Comparison of ENCODE assay signal across 8 mouse cellular contexts in the genomic region with DNA sequence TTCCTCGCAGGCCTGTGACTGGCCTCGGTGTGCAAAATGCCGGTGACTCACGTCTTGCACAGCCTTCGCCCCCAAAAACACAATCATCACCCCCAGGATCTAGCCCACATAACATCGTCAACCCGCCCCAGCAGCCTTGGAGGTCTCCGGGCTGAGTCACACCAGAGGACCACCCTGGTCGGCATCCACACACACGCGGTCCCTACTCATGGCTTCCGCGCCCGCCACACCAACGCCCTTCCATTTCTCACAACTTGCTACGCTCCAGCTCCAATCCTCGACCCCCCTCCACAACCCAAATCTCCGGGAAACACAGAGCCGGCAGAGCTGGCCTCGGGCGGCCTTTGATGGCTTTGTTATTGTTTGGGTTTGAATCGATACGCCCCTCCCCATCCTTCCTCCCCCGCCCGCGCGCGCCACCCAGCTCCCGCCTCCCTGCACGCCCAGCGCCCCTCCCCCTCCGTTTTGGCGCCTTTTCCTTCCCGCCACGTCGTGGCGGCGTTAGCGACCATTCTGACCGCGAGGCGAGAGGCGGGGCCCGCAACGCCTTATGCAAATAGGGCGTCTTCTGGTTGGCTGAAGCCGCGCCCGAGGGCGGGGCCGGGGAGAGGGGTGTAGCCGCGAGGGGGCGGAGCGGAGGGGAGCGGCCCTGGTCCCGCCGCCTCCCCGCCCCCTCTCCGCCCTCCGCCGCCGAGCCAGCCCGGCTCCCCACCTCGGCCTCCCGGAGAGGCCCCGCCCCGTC. TPM values are rescaled to one million over a fixed set of nuclear protein-coding genes. Genes with fewer than 3 reads are reported as not detected.
DNase-seq lines count a peak whose midpoint lies in the region; ATAC-seq lines count a peak whose summit lies in the region.

No protein-coding gene starts in this region.

- DNase-seq in CD8-positive naive resting alpha-beta T cell, adult 2 months (ENCODE audit: low read depth in 2 of 2, low spot score in 2 of 2): peak; percentile 94
- DNase-seq in c-Kit-positive CD71-negative TER-119-negative erythroid progenitor cells, embryonic 14.5 days (ENCODE audit: low read depth): peak; percentile 99
- peak; percentile 100 for DNase-seq in forebrain, embryonic 10.5 days (ENCODE audit: extremely low spot score, low spot score)
- peak; percentile 99 for DNase-seq in kidney, postnatal 36 days
- DNase-seq in telencephalon, adult 2 months (ENCODE audit: low read depth, low spot score): peak; percentile 95

- peak overlapping the region; percentile 98 for H3K4me3 ChIP-seq in forebrain, embryonic 10.5 days
- H3K4me3 ChIP-seq in heart, embryonic 16.5 days (ENCODE audit: low read length): peak overlapping the region; percentile 97
- peak overlapping the region; percentile 99 for H3K4me3 ChIP-seq in liver, embryonic 15.5 days (replicated peaks)
- H3K4me3 ChIP-seq in neural tube, embryonic 12.5 days: peak overlapping the region; percentile 92

- H3K4me1 ChIP-seq in forebrain, embryonic 10.5 days: peaks cover 58% of the 10 kb centered on the region
- peaks cover 16% of the 10 kb centered on the region for H3K4me1 ChIP-seq in heart, embryonic 16.5 days (ENCODE audit: control insufficient read depth, insufficient read depth, low read length)
- peaks cover 64% of the 10 kb centered on the region for H3K4me1 ChIP-seq in liver, embryonic 15.5 days (replicated peaks)
- peaks cover 22% of the 10 kb centered on the region for H3K4me1 ChIP-seq in neural tube, embryonic 12.5 days

- under 1% methylated on average over 54 of the region's 68 CpGs for WGBS in forebrain, embryonic 10.5 days
- WGBS in heart, embryonic 16.5 days: under 1% methylated on average over 49 of the region's 68 CpGs
- WGBS in liver, embryonic 15.5 days (ENCODE audit: insufficient replicate concordance): 1% methylated on average over 60 of the region's 68 CpGs
- under 1% methylated on average over 62 of the region's 68 CpGs for WGBS in neural tube, embryonic 12.5 days

- peak overlapping the region; percentile 75 for H3K4me2 ChIP-seq in heart, embryonic 16.5 days (ENCODE audit: low read depth, low read length)
- peak overlapping the region; percentile 91 for H3K4me2 ChIP-seq in liver, embryonic 15.5 days
- H3K4me2 ChIP-seq in neural tube, embryonic 12.5 days (replicated peaks): peak overlapping the region; percentile 91

- H3K36me3 ChIP-seq in forebrain, embryonic 10.5 days (replicated peaks): peaks cover 22% of the 10 kb centered on the region
- peaks cover 8% of the 10 kb centered on the region for H3K36me3 ChIP-seq in heart, embryonic 16.5 days (ENCODE audit: control insufficient read depth, insufficient read depth)
- H3K36me3 ChIP-seq in liver, embryonic 15.5 days (replicated peaks): peaks cover 37% of the 10 kb centered on the region
- peaks cover 16% of the 10 kb centered on the region for H3K36me3 ChIP-seq in neural tube, embryonic 12.5 days

- peak overlapping the region; percentile 97 for H3K27ac ChIP-seq in forebrain, embryonic 10.5 days
- peak overlapping the region; percentile 80 for H3K27ac ChIP-seq in heart, embryonic 16.5 days (ENCODE audit: low read length)
- H3K27ac ChIP-seq in liver, embryonic 15.5 days (replicated peaks): peak overlapping the region; percentile 99
- H3K27ac ChIP-seq in neural tube, embryonic 12.5 days: peak overlapping the region; percentile 89

- no peaks in the 10 kb centered on the region for H3K9me3 ChIP-seq in forebrain, embryonic 10.5 days
- no peaks in the 10 kb centered on the region for H3K9me3 ChIP-seq in heart, embryonic 16.5 days (replicated peaks; ENCODE audit: control insufficient read depth, low read length)
- no peaks in the 10 kb centered on the region for H3K9me3 ChIP-seq in liver, embryonic 15.5 days (replicated peaks)
- H3K9me3 ChIP-seq in neural tube, embryonic 12.5 days: no peaks in the 10 kb centered on the region

- H3K9ac ChIP-seq in heart, embryonic 16.5 days (ENCODE audit: low read length): peak overlapping the region; percentile 77
- H3K9ac ChIP-seq in liver, embryonic 15.5 days: peak overlapping the region; percentile 89
- H3K9ac ChIP-seq in neural tube, embryonic 12.5 days: peak overlapping the region; percentile 91

- ATAC-seq in heart, embryonic 16.5 days (replicated peaks; ENCODE audit: extremely low read depth, insufficient read depth, low FRiP score): peak; percentile 92
- peak; percentile 79 for ATAC-seq in liver, embryonic 15.5 days (ENCODE audit: insufficient read depth)
- ATAC-seq in neural tube, embryonic 12.5 days (ENCODE audit: low FRiP score, low read depth): peak; percentile 91

- H3K27me3 ChIP-seq in forebrain, embryonic 10.5 days (ENCODE audit: poor library complexity, severe bottlenecking): 0 out of 2 replicates have a peak, but pooled peaks cover 4% of the 10 kb centered on the region
- H3K27me3 ChIP-seq in heart, embryonic 16.5 days (ENCODE audit: control insufficient read depth, insufficient read depth, low read length): no peaks in the 10 kb centered on the region
- H3K27me3 ChIP-seq in liver, embryonic 15.5 days: 0 out of 2 replicates have a peak, but pooled peaks cover 4% of the 10 kb centered on the region
- no peaks in the 10 kb centered on the region for H3K27me3 ChIP-seq in neural tube, embryonic 12.5 days (replicated peaks)

RNA-seq across cellular contexts. Expression of a gene that starts 0.4 kb away (rescaled TPM):
- polyA plus RNA-seq in forebrain, embryonic 10.5 days (2016; fragmentation: Nextera tagmentation; extraction: Ambion mirVana): 32.2 and 33.1 TPM in 2 replicates
- polyA plus RNA-seq in heart, embryonic 16.5 days (2015; fragmentation: Nextera tagmentation; extraction: Ambion mirVana): 14.4 and 15.7 TPM in 2 replicates
- polyA plus RNA-seq in liver, embryonic 15.5 days (2015; fragmentation: Nextera tagmentation; extraction: Ambion mirVana): 93.3 and 93.5 TPM in 2 replicates
- polyA plus RNA-seq in neural tube, embryonic 12.5 days (2016; fragmentation: Nextera tagmentation; extraction: Ambion mirVana): 20.3 and 21.2 TPM in 2 replicates

RNA-seq across cellular contexts. Expression of a gene that starts 59.3 kb away (rescaled TPM):
- polyA plus RNA-seq in forebrain, embryonic 10.5 days (2016; fragmentation: Nextera tagmentation; extraction: Ambion mirVana): not detected in 2 replicates
- polyA plus RNA-seq in heart, embryonic 16.5 days (2015; fragmentation: Nextera tagmentation; extraction: Ambion mirVana): not detected in 2 replicates
- polyA plus RNA-seq in liver, embryonic 15.5 days (2015; fragmentation: Nextera tagmentation; extraction: Ambion mirVana): not detected in 2 replicates
- not detected in 2 replicates for polyA plus RNA-seq in neural tube, embryonic 12.5 days (2016; fragmentation: Nextera tagmentation; extraction: Ambion mirVana)

RNA-seq across cellular contexts. Expression of a gene that starts 59.4 kb away (rescaled TPM):
- polyA plus RNA-seq in forebrain, embryonic 10.5 days (2016; fragmentation: Nextera tagmentation; extraction: Ambion mirVana): 18.3 and 19.3 TPM in 2 replicates
- polyA plus RNA-seq in heart, embryonic 16.5 days (2015; fragmentation: Nextera tagmentation; extraction: Ambion mirVana): 9.1 and 9.9 TPM in 2 replicates
- 2.9 and 3.3 TPM in 2 replicates for polyA plus RNA-seq in liver, embryonic 15.5 days (2015; fragmentation: Nextera tagmentation; extraction: Ambion mirVana)
- 21.9 and 26.9 TPM in 2 replicates for polyA plus RNA-seq in neural tube, embryonic 12.5 days (2016; fragmentation: Nextera tagmentation; extraction: Ambion mirVana)

Comparison
In these comparisons a context has a peak if more than half of its experiments do, and no peak if none do; other contexts are left out.
1. Peak in every context shown above with its lines: DNase-seq, ATAC-seq, H3K4me3 ChIP-seq and H3K27ac ChIP-seq.